Mouse (Mus musculus) embryonic facial prominence, embryonic 14.5 days (tissue): Measurements from ENCODE around the gene Gm2042. TPM values are rescaled to one million over a fixed set of nuclear protein-coding genes. Genes with fewer than 3 reads are reported as not detected.
"Not testable (repeated sequence)": the region's sequence is repeated elsewhere in the genome, so short reads cannot be mapped to it uniquely, and the experiment has no call there.

Source experiments
- ATAC-seq: fragments of 200-750 bp; cut with Nextera tagmentation; 2 replicates; pipeline ENCODE4 v1.8.0; 2017; ENCODE audit warnings: low read depth, moderate number of reproducible peaks, moderate TSS enrichment
- DNase-seq: peaks from one replicate; pipeline ENCODE4 v3.0.0-alpha.2; 2015; ENCODE audit warnings: low spot score
- H3K27ac ChIP-seq: fragments of 300-500 bp; sonication (generic); replicated peaks from 2 replicates; pipeline ENCODE4 v1.5.1; 2014; ENCODE audit warnings: low read depth, mild to moderate bottlenecking, low read length, moderate library complexity
- H3K27me3 ChIP-seq: fragments of 300-500 bp; sonication (generic); replicated peaks from 2 replicates; pipeline ENCODE4 v1.6.1; 2014; ENCODE audit warnings: low read length; ENCODE audit not compliant: control insufficient read depth, insufficient read depth
- H3K36me3 ChIP-seq: fragments of 300-500 bp; sonication (generic); 2 replicates; pipeline ENCODE4 v1.6.1; 2014; ENCODE audit warnings: low read length, mixed read lengths; ENCODE audit not compliant: control insufficient read depth, insufficient read depth
- H3K4me1 ChIP-seq: fragments of 300-500 bp; sonication (generic); 2 replicates; pipeline ENCODE4 v1.6.1; 2014; ENCODE audit warnings: antibody characterized with exemption, low read length; ENCODE audit not compliant: control insufficient read depth, insufficient read depth
- H3K4me2 ChIP-seq: fragments of 300-500 bp; sonication (generic); 2 replicates; pipeline ENCODE4 v1.6.1; 2014; ENCODE audit warnings: low read depth, mild to moderate bottlenecking, low read length, moderate library complexity, mixed read lengths
- H3K4me3 ChIP-seq: fragments of 300-500 bp; sonication (generic); 2 replicates; pipeline ENCODE4 v1.5.1; 2014; ENCODE audit warnings: low read depth, mild to moderate bottlenecking, low read length
- H3K9ac ChIP-seq: fragments of 300-500 bp; sonication (generic); 2 replicates; pipeline ENCODE4 v1.6.1; 2014; ENCODE audit warnings: low read depth, mild to moderate bottlenecking, low read length, moderate library complexity, mixed read lengths
- H3K9me3 ChIP-seq: fragments of 300-500 bp; sonication (generic); 2 replicates; pipeline ENCODE4 v1.6.1; 2016; ENCODE audit warnings: low read length; ENCODE audit not compliant: control insufficient read depth
- WGBS: fragments of 180-500 bp; shearing (Covaris S2); extraction: QIAGEN DNeasy Blood & Tissue Kit; methylation state at CpG from one replicate; pipeline ENCODE4 v1.1.7; 2014; 5-methylcytosine and 5-hydroxymethylcytosine counted together
- polyA plus RNA-seq: library from polyadenylated mRNA; unstranded; fragments of >200 nt; fragmentation: Nextera tagmentation; extraction: Ambion mirVana; gene quantifications from 2 replicates; pipeline ENCODE4 v1.2.1, GENCODE M21; 2014

The Gm2042 gene
- not detected in 2 replicates for polyA plus RNA-seq

DNA sequence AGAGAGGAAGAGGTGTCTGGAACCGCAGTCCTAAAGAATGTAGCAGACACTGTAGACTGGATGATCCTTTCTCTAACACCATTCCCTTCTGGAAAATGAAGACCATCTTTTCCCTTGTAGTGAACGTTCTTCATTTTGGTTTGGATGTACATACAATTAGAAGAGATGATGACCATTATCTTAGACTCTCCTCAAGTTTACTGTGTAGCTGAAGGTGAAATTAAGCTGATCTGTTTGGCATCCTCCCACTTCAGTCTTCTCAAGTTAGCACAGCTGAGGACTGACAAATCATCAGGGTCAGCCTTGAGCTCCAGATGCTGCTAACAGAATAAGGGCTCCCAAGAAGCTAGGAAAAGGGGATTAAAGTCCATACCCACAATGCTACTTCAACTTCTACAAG is at the start of gene Gm2042:
Gene Gm2042, plus strand, starts transcription at position 301 of the 400 bp plus-strand sequence.
- H3K36me3 ChIP-seq, H3K4me3 ChIP-seq, H3K9ac ChIP-seq, H3K4me1 ChIP-seq, ATAC-seq, H3K27me3 ChIP-seq, H3K27ac ChIP-seq, H3K9me3 ChIP-seq, H3K4me2 ChIP-seq, DNase-seq: not testable (repeated sequence)
- WGBS, result 89% methylated on average over 2 of the region's 2 CpGs

DNA sequence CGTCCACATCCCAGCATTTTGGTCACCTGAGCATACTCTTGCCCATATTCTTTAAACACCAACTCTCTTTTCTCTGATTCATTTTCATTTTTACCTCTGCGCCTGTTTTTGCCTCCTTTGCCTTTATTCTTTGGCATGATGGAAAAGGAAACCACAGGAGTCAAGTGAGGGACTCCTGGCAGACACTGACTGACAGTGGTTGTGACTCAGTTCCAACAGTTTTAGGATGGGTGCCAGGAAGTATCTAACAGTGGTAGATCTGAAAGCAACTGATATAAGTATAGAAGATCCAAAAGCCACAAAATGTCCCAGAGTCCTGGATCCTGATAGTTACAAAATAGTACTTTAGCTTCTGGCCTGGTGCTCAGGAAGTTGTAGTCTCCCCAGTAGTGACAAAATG is 34.2 kb upstream of the Gm2042 start, which contains the start of gene Gm2035:
Gene Gm2035, minus strand, starts transcription at position 137 of the 400 bp plus-strand sequence.
- not testable (repeated sequence) for DNase-seq

DNA sequence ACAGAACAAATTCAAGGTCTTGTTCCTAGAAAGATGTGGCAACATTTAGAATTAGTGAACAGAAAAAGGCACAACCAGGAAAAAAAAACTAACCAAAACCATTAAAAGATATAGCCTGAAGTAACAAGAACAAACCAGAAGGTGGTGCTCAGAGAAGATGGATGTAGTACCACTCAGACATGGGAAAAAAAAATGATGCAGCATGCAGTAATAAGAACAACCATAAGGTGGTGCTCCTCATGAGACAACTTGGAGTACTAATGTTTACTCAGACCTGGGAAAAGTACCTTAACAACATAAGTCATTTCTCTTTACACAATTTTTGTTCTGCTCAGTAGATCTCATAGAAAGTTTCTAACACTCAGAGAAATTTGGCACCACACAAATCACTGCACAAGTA is 30.1 kb downstream of the Gm2042 start:
- H3K4me2 ChIP-seq, H3K4me1 ChIP-seq, DNase-seq, H3K36me3 ChIP-seq, H3K27me3 ChIP-seq, H3K27ac ChIP-seq, ATAC-seq, H3K4me3 ChIP-seq, H3K9ac ChIP-seq, H3K9me3 ChIP-seq: not testable (repeated sequence)

More for the DNA sequence above, 34.2 kb upstream of the Gm2042 start, which contains the start of gene Gm2035:
- H3K9me3 ChIP-seq, H3K4me3 ChIP-seq, H3K4me1 ChIP-seq, H3K36me3 ChIP-seq, H3K27me3 ChIP-seq, H3K9ac ChIP-seq, H3K4me2 ChIP-seq, H3K27ac ChIP-seq, ATAC-seq: not testable (repeated sequence)
- 75% methylated on average over 2 of the region's 2 CpGs for WGBS

DNA sequence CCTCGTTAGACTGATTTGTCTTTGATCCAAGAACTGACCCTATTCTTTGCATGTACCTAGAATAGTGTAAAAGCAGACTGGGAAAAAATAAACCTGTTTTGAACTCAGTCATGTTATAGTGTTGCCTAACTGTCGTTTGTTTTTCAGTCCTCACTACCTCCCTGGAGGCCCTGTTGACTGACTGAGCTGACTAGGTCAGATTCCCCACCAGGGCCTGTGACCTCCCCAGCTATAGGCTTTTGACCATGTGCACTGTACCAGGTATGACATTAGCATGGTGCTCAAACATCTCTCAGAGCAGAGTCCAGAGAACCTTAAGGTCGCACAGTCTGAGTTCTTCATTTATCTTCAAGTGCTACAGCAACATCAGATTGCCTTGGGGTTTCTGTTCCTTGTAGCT is 50.2 kb downstream of the Gm2042 start:
- not testable (repeated sequence) for H3K4me2 ChIP-seq, H3K9ac ChIP-seq, H3K27ac ChIP-seq, ATAC-seq, DNase-seq, H3K9me3 ChIP-seq, H3K36me3 ChIP-seq, H3K27me3 ChIP-seq, H3K4me3 ChIP-seq, H3K4me1 ChIP-seq
- WGBS, result 57% methylated on average over 3 of the region's 3 CpGs

Other genes starting within 250 kb of the Gm2042 start
- not detected in 2 replicates for gene Gm21319, start 178.3 kb upstream of the Gm2042 start, polyA plus RNA-seq
- gene Gm21936, start 158.6 kb upstream of the Gm2042 start, polyA plus RNA-seq, result not detected in 2 replicates
- not detected in 2 replicates for gene BB287469, start 137.5 kb upstream of the Gm2042 start, polyA plus RNA-seq
- not detected in 2 replicates for gene Gm2001, start 111.7 kb upstream of the Gm2042 start, polyA plus RNA-seq
- not detected in 2 replicates for gene Gm2016, start 80.0 kb upstream of the Gm2042 start, polyA plus RNA-seq
- not detected in 2 replicates for gene Gm2022, start 58.7 kb upstream of the Gm2042 start, polyA plus RNA-seq
- gene Gm2035, start 34.2 kb upstream of the Gm2042 start, polyA plus RNA-seq, result not detected in 2 replicates
- not detected in 2 replicates for gene Gm2075, start 57.8 kb downstream of the Gm2042 start, polyA plus RNA-seq
- gene Gm6803, start 64.7 kb downstream of the Gm2042 start, polyA plus RNA-seq, result not detected in 2 replicates
- gene Gm2056, start 72.9 kb downstream of the Gm2042 start, polyA plus RNA-seq, result not detected in 2 replicates
- gene Gm16368, start 129.6 kb downstream of the Gm2042 start, polyA plus RNA-seq, result not detected in 2 replicates
- gene Gm10436, start 228.0 kb downstream of the Gm2042 start, polyA plus RNA-seq, result not detected in 2 replicates